Mouse (Mus musculus) neural tube, embryonic 13.5 days (tissue): ENCODE data around the gene Ap5z1. TPM values are rescaled to one million over a fixed set of nuclear protein-coding genes. Genes with fewer than 3 reads are reported as not detected.

Experiments used
- ATAC-seq: fragments of 200-750 bp; cut with Nextera tagmentation; 2 replicates; pipeline ENCODE4 v1.8.0; 2017; ENCODE audit warnings: low read depth, mild to moderate bottlenecking, moderate TSS enrichment, moderate library complexity
- H3K27ac ChIP-seq: fragments of 300-500 bp; sonication (generic); replicated peaks from 2 replicates; pipeline ENCODE4 v1.5.1; 2015; ENCODE audit warnings: moderate library complexity, mild to moderate bottlenecking, inconsistent platforms
- H3K27me3 ChIP-seq: fragments of 300-500 bp; sonication (generic); 2 replicates; pipeline ENCODE4 v1.6.1; 2015; ENCODE audit warnings: mild to moderate bottlenecking, inconsistent platforms
- H3K36me3 ChIP-seq: fragments of 300-500 bp; sonication (generic); 2 replicates; pipeline ENCODE4 v1.6.1; 2015; ENCODE audit warnings: mild to moderate bottlenecking, inconsistent platforms
- H3K4me1 ChIP-seq: fragments of 300-500 bp; sonication (generic); replicated peaks from 2 replicates; pipeline ENCODE4 v1.6.1; 2015; ENCODE audit warnings: inconsistent platforms
- H3K4me2 ChIP-seq: fragments of 300-500 bp; sonication (generic); 2 replicates; pipeline ENCODE4 v1.6.1; 2015; ENCODE audit warnings: inconsistent platforms, mild to moderate bottlenecking, moderate library complexity
- H3K4me3 ChIP-seq: fragments of 300-500 bp; sonication (generic); 2 replicates; pipeline ENCODE4 v1.5.1; 2015; ENCODE audit warnings: mild to moderate bottlenecking, inconsistent platforms
- H3K9ac ChIP-seq: fragments of 300-500 bp; sonication (generic); 2 replicates; pipeline ENCODE4 v1.6.1; 2015; ENCODE audit warnings: moderate library complexity, mild to moderate bottlenecking, inconsistent platforms
- H3K9me3 ChIP-seq: fragments of 300-500 bp; sonication (generic); 2 replicates; pipeline ENCODE4 v1.6.1; 2016; ENCODE audit warnings: inconsistent platforms
- WGBS: fragments of 180-500 bp; shearing (Covaris S2); methylation state at CpG from one replicate; pipeline ENCODE4 v1.1.7; 2015; 5-methylcytosine and 5-hydroxymethylcytosine counted together
- polyA plus RNA-seq: library from polyadenylated mRNA; unstranded; fragments of >200 nt; fragmentation: Nextera tagmentation; extraction: Ambion mirVana; gene quantifications from 2 replicates; pipeline ENCODE4 v1.2.1, GENCODE M21; 2015

The Ap5z1 gene
- polyA plus RNA-seq, 1 experiment from 2014 or later: 14.1 TPM

DNA sequence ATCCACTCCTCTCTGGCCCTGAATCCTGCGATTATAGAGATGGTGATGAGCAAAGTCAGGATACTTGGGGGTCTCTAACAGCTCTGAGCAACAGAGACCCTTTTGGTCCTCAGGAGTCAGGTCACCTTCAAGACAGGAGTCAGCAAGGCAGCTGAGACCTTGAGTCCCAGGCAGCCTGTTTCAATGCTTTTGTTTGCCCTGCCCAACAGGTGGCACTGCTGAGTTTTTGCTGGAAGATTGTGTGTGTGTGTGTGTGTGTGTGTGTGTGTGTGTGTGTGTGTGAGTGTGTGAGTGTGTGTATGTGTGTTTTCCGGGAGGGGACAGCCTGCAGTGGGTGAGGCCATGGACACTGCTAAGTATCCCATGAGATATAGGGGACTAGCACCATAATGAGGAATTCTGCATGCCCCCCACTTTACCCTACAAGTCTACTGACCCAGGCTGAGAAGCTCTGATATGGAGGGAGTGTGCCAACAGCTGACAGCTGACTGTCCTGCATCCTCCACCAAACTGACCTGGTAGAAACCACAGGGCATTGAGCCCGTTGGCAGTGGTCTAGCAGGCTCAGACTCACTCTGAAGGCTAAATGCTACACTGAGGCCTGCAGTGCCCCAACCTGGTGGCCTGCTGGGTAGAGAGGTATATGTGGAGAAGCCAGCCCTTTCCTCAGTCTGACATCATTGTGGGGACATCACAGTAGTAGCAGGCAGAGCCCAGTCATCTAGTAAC lies 42.1 kb downstream of the Ap5z1 start:
- Histone ChIP-seq H3K27me3 (no peaks in the 10 kb centered on the region), H3K4me1 (peaks cover 30% of the 10 kb centered on the region), H3K36me3 (peaks cover 10% of the 10 kb centered on the region; the same call in 1 of the 2 replicates), H3K9me3 (no peaks in the 10 kb centered on the region), H3K4me3 (no peak overlapping the region), H3K27ac (no peak overlapping the region), H3K4me2 (no peak overlapping the region), H3K9ac (no peak overlapping the region)
- 75% methylated on average over 3 of the region's 3 CpGs for WGBS
- no peak for ATAC-seq

DNA sequence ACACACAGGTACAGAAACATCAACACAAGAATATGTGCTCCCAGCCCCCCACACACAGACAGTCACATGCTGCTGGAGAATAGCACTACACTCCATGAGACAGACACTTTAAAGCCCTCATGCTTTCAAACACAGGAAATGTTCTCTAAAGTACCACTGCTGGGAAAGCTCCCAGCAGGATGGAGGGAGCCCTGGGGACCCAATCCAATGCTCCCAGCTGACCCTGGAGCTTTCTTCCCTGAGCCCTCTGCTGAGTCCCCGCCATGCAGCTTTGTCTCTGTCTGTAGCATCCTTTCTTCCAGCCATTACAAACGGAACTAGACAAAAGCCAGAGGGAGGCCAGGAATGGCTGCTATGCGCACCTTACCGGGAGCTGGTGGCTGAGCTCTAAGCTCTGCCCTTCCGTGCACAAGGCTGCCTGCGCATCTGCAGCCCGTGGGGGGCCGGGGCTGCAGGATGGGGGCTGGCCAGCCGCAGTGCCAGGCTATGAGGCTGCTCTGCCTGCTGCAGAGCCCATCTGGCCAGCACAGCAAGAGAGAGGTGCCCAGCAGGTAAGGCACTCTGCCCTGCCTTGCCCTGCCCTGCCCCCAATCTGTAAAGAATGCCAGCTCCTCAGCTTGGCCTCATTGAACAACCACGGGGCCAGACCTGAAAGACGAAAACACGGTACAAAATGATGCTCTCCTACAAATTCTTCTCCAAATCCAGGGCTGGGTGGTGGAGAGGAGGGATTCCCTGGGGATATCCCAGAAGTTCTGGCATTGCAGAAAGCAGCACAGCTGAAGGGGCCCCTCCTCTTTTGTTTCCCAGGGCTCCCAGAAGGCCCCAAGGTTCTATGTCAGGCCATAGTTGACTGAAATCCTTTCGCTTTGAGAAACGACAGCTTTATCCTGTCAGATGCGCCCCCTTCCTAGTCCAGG lies 45.7 kb downstream of the Ap5z1 start:
- no peaks in the 10 kb centered on the region for H3K27me3 ChIP-seq
- peak overlapping the region; percentile 50 for H3K4me2 ChIP-seq
- WGBS: 13% methylated on average over 15 of the region's 15 CpGs
- peak overlapping the region; percentile 90 for H3K27ac ChIP-seq
- peaks cover 26% of the 10 kb centered on the region for H3K4me1 ChIP-seq
- H3K4me3 ChIP-seq: peak overlapping the region; percentile 19
- H3K36me3 ChIP-seq: peaks cover 10% of the 10 kb centered on the region; the same call in 1 of the 2 replicates
- peak; percentile 68 for ATAC-seq
- H3K9ac ChIP-seq: peak overlapping the region; percentile 70
- H3K9me3 ChIP-seq: no peaks in the 10 kb centered on the region

DNA sequence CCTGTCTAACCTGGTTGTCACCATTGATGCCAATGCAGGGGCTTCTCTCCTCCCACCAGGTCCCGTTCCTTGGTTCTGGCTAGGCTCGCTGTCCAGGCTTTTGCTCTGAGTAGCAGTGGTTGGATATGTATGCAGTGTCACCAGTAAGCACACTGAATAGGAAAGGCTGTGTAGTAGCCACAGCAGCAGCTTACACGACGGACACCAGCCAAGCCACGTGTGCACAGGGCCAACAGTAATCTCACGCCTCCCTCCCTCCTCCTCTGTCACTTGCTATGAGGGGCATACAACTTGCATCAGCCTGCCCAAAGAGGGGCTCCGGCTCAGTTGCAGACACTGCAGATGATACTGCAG lies 46.3 kb downstream of the Ap5z1 start:
- peaks cover 26% of the 10 kb centered on the region for H3K4me1 ChIP-seq
- no peak overlapping the region for H3K4me3 ChIP-seq
- peak overlapping the region; percentile 90 for H3K27ac ChIP-seq
- peaks cover 10% of the 10 kb centered on the region; the same call in 1 of the 2 replicates for H3K36me3 ChIP-seq
- no peaks in the 10 kb centered on the region for H3K27me3 ChIP-seq
- 65% methylated on average over 7 of the region's 7 CpGs for WGBS
- peak; percentile 57; the same call in 1 of the 2 replicates for ATAC-seq
- no peaks in the 10 kb centered on the region for H3K9me3 ChIP-seq
- H3K9ac ChIP-seq: peak overlapping the region; percentile 70
- no peak overlapping the region for H3K4me2 ChIP-seq

DNA sequence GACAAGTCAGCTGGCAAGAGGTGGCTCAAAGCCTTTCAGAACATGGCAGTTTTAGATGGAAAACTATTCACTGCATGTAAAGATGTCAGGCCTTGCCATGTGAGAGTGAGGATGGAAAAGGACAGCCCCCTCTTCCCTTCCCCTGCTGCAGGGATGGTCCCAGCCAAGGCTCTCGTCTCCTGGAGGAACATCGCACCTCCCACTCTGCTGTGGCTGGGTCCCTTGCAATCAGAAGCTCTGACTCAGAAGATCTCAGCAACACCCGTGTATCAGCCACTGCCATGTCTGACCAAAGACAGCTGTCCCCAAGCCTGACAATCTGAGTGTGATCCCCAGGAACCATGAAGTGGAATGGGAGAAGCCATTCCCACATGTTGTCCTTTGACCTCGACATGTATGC lies 48.4 kb downstream of the Ap5z1 start:
- no peaks in the 10 kb centered on the region for H3K36me3 ChIP-seq
- H3K9ac ChIP-seq: no peak overlapping the region
- no peaks in the 10 kb centered on the region for H3K27me3 ChIP-seq
- no peak overlapping the region for H3K4me3 ChIP-seq
- no peak overlapping the region for H3K4me2 ChIP-seq
- 83% methylated on average over 4 of the region's 4 CpGs for WGBS
- H3K27ac ChIP-seq: no peak overlapping the region
- H3K4me1 ChIP-seq: peaks cover 32% of the 10 kb centered on the region
- ATAC-seq: no peak
- H3K9me3 ChIP-seq: no peaks in the 10 kb centered on the region

DNA sequence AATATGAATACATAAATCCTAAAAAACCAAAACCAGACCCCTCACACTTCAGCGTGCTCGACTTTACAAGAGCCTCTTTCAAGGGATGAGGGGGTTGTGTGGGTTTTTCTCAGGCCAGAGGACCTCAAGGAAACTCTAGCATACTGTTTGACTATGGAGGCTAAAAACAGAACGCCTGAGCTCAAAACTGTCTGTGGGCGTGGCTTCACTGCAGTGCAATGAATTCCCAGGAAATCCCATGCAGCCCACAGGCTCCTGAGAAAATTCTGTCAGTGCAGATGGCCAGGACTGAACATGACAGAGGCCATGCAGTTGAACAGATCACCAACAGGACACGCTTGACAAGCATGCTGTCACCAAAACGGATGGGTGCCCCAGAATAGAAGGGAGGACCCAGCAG lies 55.2 kb downstream of the Ap5z1 start:
- Histone ChIP-seq H3K27me3 (no peaks in the 10 kb centered on the region), H3K4me2 (no peak overlapping the region), H3K27ac (no peak overlapping the region), H3K36me3 (0 out of 2 replicates have a peak, but pooled peaks cover 3% of the 10 kb centered on the region), H3K4me3 (no peak overlapping the region), H3K9me3 (no peaks in the 10 kb centered on the region), H3K4me1 (0 out of 2 replicates have a peak, but pooled peaks cover 7% of the 10 kb centered on the region), H3K9ac (no peak overlapping the region)
- no peak for ATAC-seq
- 71% methylated on average over 6 of the region's 6 CpGs for WGBS

DNA sequence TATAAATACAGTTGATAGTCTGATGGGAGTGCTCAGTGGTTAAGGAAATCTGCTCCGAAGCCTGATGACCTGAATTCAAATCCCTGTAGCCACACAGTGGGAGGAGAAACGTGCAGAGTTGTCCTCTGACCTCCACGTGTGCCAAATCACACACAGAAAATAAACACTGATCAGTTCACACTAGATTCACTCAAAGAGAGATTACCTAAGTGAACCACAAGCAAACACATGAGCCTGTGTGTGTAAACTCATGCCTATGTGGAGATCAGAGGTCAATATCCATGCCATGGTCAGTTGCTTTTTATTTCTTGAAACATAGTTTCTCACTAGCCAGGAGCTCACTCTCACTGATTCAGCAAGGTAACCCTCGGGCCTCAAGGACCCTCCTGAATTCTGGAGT lies 56.6 kb downstream of the Ap5z1 start:
- 87% methylated on average over 4 of the region's 4 CpGs for WGBS
- 0 out of 2 replicates have a peak, but pooled peaks cover 7% of the 10 kb centered on the region for H3K4me1 ChIP-seq
- 0 out of 2 replicates have a peak, but pooled peaks cover 3% of the 10 kb centered on the region for H3K36me3 ChIP-seq
- no peak overlapping the region for H3K4me2 ChIP-seq
- H3K9me3 ChIP-seq: no peaks in the 10 kb centered on the region
- no peaks in the 10 kb centered on the region for H3K27me3 ChIP-seq
- no peak overlapping the region for H3K4me3 ChIP-seq
- no peak overlapping the region for H3K27ac ChIP-seq
- no peak overlapping the region for H3K9ac ChIP-seq
- no peak for ATAC-seq

DNA sequence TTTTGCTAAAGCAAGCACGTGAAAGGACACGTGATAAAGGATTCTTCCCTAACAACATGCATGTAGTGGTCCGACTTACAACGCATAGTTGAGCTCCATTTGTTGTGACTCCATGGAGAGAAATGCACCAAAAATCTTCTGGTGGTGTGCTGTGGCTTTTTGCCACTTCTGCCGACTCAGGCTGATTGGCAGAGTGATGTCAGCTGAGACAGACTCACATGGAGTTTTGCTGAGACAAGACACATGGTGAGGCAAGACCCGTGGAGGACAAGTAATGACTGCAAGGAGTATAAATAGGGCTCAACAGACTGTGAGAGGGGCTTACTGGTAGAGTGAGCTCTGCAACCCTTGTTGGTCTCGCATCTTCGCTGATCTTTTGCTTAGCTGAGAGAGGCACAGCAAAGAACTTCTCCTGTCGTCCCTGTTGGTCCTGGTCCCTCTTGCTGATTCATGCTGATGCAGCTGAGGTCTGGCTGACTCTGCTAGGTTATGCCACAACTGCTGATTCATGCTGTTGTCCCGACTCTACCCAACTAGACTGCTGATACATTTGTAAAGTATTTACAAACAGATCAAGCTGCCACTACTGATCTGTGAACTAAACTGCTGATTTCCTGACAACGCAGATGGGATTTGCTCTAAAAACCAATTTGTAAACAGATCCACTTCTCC lies 57.6 kb downstream of the Ap5z1 start:
- no peak for ATAC-seq
- Histone ChIP-seq H3K9ac (no peak overlapping the region), H3K4me1 (0 out of 2 replicates have a peak, but pooled peaks cover 7% of the 10 kb centered on the region), H3K36me3 (0 out of 2 replicates have a peak, but pooled peaks cover 3% of the 10 kb centered on the region), H3K27me3 (no peaks in the 10 kb centered on the region), H3K4me3 (no peak overlapping the region), H3K4me2 (no peak overlapping the region), H3K27ac (no peak overlapping the region), H3K9me3 (no peaks in the 10 kb centered on the region)
- 89% methylated on average over 11 of the region's 11 CpGs for WGBS

DNA sequence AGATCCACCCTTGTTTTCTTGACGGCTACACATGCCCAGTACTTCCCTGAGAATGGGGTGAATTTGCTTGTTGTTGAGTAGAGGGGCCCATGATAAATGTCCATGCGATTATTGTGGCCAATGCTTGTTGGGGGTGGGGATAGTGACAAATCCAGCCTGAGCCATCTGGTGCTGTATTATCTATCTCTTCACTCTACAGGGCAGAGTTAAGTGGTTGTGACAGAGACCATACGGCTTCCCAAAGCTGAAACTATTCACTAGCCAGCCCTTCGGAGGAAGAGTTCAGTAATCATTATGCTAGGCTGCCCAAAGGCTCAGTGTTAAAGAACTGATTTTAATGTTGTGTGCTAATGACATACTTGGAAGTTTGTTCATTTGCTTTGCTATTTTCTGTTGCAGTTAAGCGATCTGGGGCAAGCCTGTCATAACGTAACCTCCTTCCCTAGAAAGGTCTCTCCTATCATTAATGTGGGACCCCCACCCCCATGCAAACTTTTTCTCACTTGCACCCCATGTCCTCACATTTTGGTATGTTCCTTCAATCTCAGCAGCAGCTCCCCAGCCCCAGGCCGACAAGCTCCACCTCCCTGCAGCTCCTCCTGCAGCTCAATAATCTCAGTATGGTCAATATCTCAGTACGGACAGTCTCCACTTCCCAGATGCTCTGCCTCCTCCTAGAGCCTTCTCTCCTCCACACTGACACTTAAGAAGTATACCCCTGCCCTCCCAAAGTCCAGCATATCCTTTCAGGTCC lies 61.1 kb downstream of the Ap5z1 start:
- no peak overlapping the region for H3K27ac ChIP-seq
- no peak overlapping the region for H3K4me2 ChIP-seq
- no peak overlapping the region for H3K9ac ChIP-seq
- H3K27me3 ChIP-seq: peaks cover 20% of the 10 kb centered on the region
- ATAC-seq: no peak
- H3K4me1 ChIP-seq: no peaks in the 10 kb centered on the region
- H3K4me3 ChIP-seq: no peak overlapping the region
- 75% methylated on average over 8 of the region's 8 CpGs for WGBS
- H3K36me3 ChIP-seq: peaks cover 4% of the 10 kb centered on the region; the same call in 1 of the 2 replicates
- H3K9me3 ChIP-seq: no peaks in the 10 kb centered on the region

Other genes with a start within 250 kb of the Ap5z1 start
- gene Foxk1, start 62.4 kb upstream of the Ap5z1 start, polyA plus RNA-seq: 5.6 and 7.2 TPM in 2 replicates
- gene Papolb, start 66.1 kb downstream of the Ap5z1 start, polyA plus RNA-seq: 0.14 and 0.25 TPM in 2 replicates
- 11.8 and 13.9 TPM in 2 replicates for gene Radil, start 87.2 kb downstream of the Ap5z1 start, polyA plus RNA-seq
- 39.3 and 52.9 TPM in 2 replicates for gene Mmd2, start 144.9 kb downstream of the Ap5z1 start, polyA plus RNA-seq
- 43.3 and 48.3 TPM in 2 replicates for gene Wipi2, start 163.8 kb downstream of the Ap5z1 start, polyA plus RNA-seq
- gene Slc29a4, start 228.6 kb downstream of the Ap5z1 start, polyA plus RNA-seq: 79.8 and 82.1 TPM in 2 replicates